Mouse (Mus musculus) effector memory CD4-positive, alpha-beta T cell, adult 5 months (primary cell): ENCODE measurements around the gene Lnp1. TPM values are rescaled to one million over a fixed set of nuclear protein-coding genes. Genes with fewer than 3 reads are reported as not detected.

Experiments used
- polyA plus RNA-seq: library from polyadenylated mRNA; unstranded; fragments of 100-300 nt; shearing (Covaris generic); gene quantifications from one replicate; pipeline ENCODE4 v1.2.1, GENCODE M21; 2017

Gene Lnp1
- not detected for polyA plus RNA-seq

DNA sequence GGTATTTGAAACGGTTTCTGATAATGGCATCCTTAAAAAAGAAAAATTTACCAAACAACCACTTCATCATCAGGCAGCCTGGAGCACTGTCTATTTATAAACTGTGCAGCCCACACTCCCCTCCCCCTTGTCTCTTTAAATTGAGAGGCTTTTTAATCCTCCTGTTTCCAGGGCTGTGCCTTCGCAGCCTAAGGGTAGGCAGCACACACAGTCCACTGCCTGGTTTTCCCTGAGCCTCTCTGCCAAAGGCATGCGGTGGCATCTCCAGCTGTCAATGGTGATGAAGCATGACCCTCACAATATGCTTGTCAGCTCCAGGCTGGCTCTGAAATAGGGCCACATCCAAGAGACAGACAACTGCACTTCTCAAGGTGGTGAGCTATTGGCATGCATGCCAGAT lies at the start of gene Lnp1:
Gene Lnp1 (minus strand): TSS at position 39 of the 400 bp plus-strand sequence.

DNA sequence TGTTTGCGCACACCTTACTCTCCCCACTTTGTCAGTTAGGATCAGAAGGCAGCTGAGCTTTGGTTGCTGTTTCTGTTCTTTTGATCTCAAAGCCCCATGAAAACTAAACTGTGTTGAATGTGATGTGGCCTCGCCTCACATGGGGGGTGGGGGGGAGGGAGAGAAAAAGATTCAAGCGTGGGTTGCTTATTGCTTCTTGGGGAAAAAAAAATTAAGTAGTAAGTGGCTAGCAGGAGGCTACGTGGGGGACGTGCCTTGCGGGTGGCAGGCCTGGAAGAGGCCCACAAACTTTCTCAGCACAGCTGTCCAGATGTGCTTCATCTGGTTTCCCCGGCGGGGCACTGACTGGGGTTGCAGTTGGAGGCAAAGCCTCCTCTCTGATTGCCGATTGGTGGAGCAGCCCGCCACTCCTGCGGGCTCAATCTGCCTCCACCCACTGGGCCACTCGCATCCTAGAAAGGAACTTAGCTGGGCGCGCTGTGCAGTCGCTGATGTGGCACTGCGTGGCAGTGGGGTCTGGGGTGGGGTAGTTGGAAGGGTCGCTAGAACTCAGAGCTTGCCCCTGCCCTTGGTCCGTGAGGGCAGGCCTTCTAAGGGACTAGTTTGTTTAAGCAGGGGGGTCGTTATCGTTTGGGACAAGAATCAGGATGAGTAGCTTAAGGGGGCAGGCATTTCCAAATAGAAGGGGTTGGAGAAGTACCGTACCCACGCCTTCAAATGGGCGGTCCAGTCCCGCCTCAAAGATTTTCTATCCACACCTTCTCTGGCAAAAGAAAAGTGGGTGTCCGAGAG lies 41.8 kb downstream of the Lnp1 start, which contains the start of gene Tmem45a:
Gene Tmem45a (minus strand): TSS at position 343 of the 792 bp plus-strand sequence.

Other genes with a start within 250 kb of the Lnp1 start
- gene Tfg, start 210.6 kb downstream of the Lnp1 start, polyA plus RNA-seq: 38.6 TPM
- not detected for gene Adgrg7, start 132.2 kb downstream of the Lnp1 start, polyA plus RNA-seq
- not detected for gene Tmem45a, start 41.9 kb downstream of the Lnp1 start, polyA plus RNA-seq
- gene Tmem45a2, start 143.3 kb upstream of the Lnp1 start, polyA plus RNA-seq: not detected
- gene Tomm70a, start 193.6 kb upstream of the Lnp1 start, polyA plus RNA-seq: 39.5 TPM
- 15.2 TPM for gene Nit2, start 239.3 kb upstream of the Lnp1 start, polyA plus RNA-seq